Mouse (Mus musculus) kidney, postnatal 0 days (tissue): ENCODE results near the gene Gm20538. TPM values are rescaled to one million over a fixed set of nuclear protein-coding genes. Genes with fewer than 3 reads are reported as not detected.

Source experiments
- ATAC-seq: fragments of 200-750 bp; cut with Nextera tagmentation; replicated peaks from 2 replicates; pipeline ENCODE4 v1.8.0; 2017; ENCODE audit warnings: low read depth, moderate number of reproducible peaks, moderate TSS enrichment, moderate library complexity; ENCODE audit not compliant: low FRiP score
- DNase-seq: peaks from one replicate; pipeline ENCODE4 v3.0.0-alpha.2; 2016; ENCODE audit warnings: low spot score
- H3K27ac ChIP-seq: fragments of 300-500 bp; sonication (generic); 2 replicates; pipeline ENCODE4 v1.5.1; 2014; ENCODE audit warnings: mild to moderate bottlenecking
- H3K27me3 ChIP-seq: fragments of 300-500 bp; sonication (generic); 2 replicates; pipeline ENCODE4 v1.6.1; 2014; ENCODE audit warnings: low read length, mixed read lengths; ENCODE audit not compliant: insufficient read depth
- H3K36me3 ChIP-seq: fragments of 300-500 bp; sonication (generic); 2 replicates; pipeline ENCODE4 v1.6.1; 2014; ENCODE audit warnings: low read length, mixed read lengths; ENCODE audit not compliant: insufficient read depth
- H3K4me1 ChIP-seq: fragments of 300-500 bp; sonication (generic); replicated peaks from 2 replicates; pipeline ENCODE4 v1.6.1; 2014; ENCODE audit warnings: antibody characterized with exemption, low read length, mixed read lengths; ENCODE audit not compliant: insufficient read depth
- H3K4me2 ChIP-seq: fragments of 300-500 bp; sonication (generic); 2 replicates; pipeline ENCODE4 v1.6.1; 2014; ENCODE audit warnings: mild to moderate bottlenecking, low read length, moderate library complexity, mixed read lengths
- H3K4me3 ChIP-seq: fragments of 300-500 bp; sonication (generic); replicated peaks from 2 replicates; pipeline ENCODE4 v1.5.1; 2014; ENCODE audit warnings: low read depth, low read length
- H3K9ac ChIP-seq: fragments of 300-500 bp; sonication (generic); 2 replicates; pipeline ENCODE4 v1.6.1; 2014; ENCODE audit warnings: low read depth, low read length
- H3K9me3 ChIP-seq: fragments of 300-500 bp; sonication (generic); replicated peaks from 2 replicates; pipeline ENCODE4 v1.6.1; 2016; ENCODE audit warnings: low read length, inconsistent platforms, mixed read lengths
- CTCF ChIP-seq: IDR thresholded peaks from 2 replicates; pipeline ENCODE4 v1.5.1; 2016; ENCODE audit warnings: antibody characterized with exemption, low read depth, mild to moderate bottlenecking, moderate library complexity
- WGBS: fragments of 180-500 bp; shearing (Covaris S2); extraction: QIAGEN DNeasy Blood & Tissue Kit; methylation state at CpG from one replicate; pipeline ENCODE4 v1.1.7; 2014; 5-methylcytosine and 5-hydroxymethylcytosine counted together
- polyA plus RNA-seq: library from polyadenylated mRNA; unstranded; fragments of >200 nt; fragmentation: Nextera tagmentation; extraction: Ambion mirVana; gene quantifications from 2 replicates; pipeline ENCODE4 v1.2.1, GENCODE M21; 2015

Gene Gm20538
- 1.2 TPM in 1 of 2 replicates, not detected in the other for polyA plus RNA-seq

GRCm38 (mm10) chr19:44552731-44553130 is at the start of gene Gm20538:
Gene Gm20538 (minus strand): TSS chr19:44552831.
- no peak within 1 kb of the TSS for H3K4me3 ChIP-seq
- 94% methylated on average over 4 of the region's 4 CpGs for WGBS
- no peak for ATAC-seq
- DNase-seq: no peak
- H3K9me3 ChIP-seq: no peaks in the 10 kb centered on the region
- no peak within 1 kb of the TSS for H3K9ac ChIP-seq
- H3K4me2 ChIP-seq: peak within 1 kb of the TSS; percentile 84
- TF ChIP-seq CTCF: no peak
- no peak within 1 kb of the TSS for H3K27ac ChIP-seq
- no peaks in the 10 kb centered on the region; the same call in 1 of the 2 replicates for H3K4me1 ChIP-seq
- H3K27me3 ChIP-seq: no peaks in the 10 kb centered on the region
- H3K36me3 ChIP-seq: peaks cover 35% of the 10 kb centered on the region

GRCm38 (mm10) chr19:44594180-44594579 is 41.5 kb upstream of the Gm20538 start:
- H3K4me2 ChIP-seq: no peak overlapping the region
- no peak for TF ChIP-seq CTCF
- H3K4me1 ChIP-seq: no peaks in the 10 kb centered on the region
- H3K4me3 ChIP-seq: no peak overlapping the region
- no peaks in the 10 kb centered on the region for H3K9me3 ChIP-seq
- no peak overlapping the region for H3K27ac ChIP-seq
- no peaks in the 10 kb centered on the region for H3K27me3 ChIP-seq
- WGBS: 92% methylated on average over 14 of the region's 14 CpGs
- H3K9ac ChIP-seq: no peak overlapping the region
- ATAC-seq (no peak), DNase-seq (no peak)
- no peaks in the 10 kb centered on the region for H3K36me3 ChIP-seq

GRCm38 (mm10) chr19:44591638-44592037 is 39.0 kb upstream of the Gm20538 start:
- Histone ChIP-seq H3K9ac (no peak overlapping the region), H3K4me1 (no peaks in the 10 kb centered on the region), H3K36me3 (no peaks in the 10 kb centered on the region), H3K9me3 (no peaks in the 10 kb centered on the region), H3K27me3 (no peaks in the 10 kb centered on the region), H3K4me2 (no peak overlapping the region), H3K27ac (no peak overlapping the region), H3K4me3 (no peak overlapping the region)
- WGBS: 66% methylated on average over 6 of the region's 6 CpGs
- DNase-seq: no peak
- no peak for TF ChIP-seq CTCF
- no peak for ATAC-seq

GRCm38 (mm10) chr19:44590992-44591391 is 38.4 kb upstream of the Gm20538 start:
- TF ChIP-seq CTCF: no peak
- H3K9ac ChIP-seq: no peak overlapping the region
- H3K27me3 ChIP-seq: no peaks in the 10 kb centered on the region
- H3K4me3 ChIP-seq: no peak overlapping the region
- no peak overlapping the region for H3K27ac ChIP-seq
- ATAC-seq (no peak), DNase-seq (no peak)
- no peaks in the 10 kb centered on the region for H3K36me3 ChIP-seq
- H3K4me2 ChIP-seq: no peak overlapping the region
- H3K9me3 ChIP-seq: no peaks in the 10 kb centered on the region
- H3K4me1 ChIP-seq: no peaks in the 10 kb centered on the region
- WGBS: 75% methylated on average over 18 of the region's 18 CpGs

- H3K9ac ChIP-seq: no peak overlapping the region
- 36% methylated on average over 7 of the region's 7 CpGs for WGBS
These were observed 37.1 kb upstream of the Gm20538 start for GRCm38 (mm10) chr19:44589591-44590223.

GRCm38 (mm10) chr19:44588036-44588435 is 35.4 kb upstream of the Gm20538 start:
- ATAC-seq: no peak
- TF ChIP-seq CTCF: no peak
- 51% methylated on average over 4 of the region's 4 CpGs for WGBS

More at GRCm38 (mm10) chr19:44589591-44590223, 37.1 kb upstream of the Gm20538 start:
- Histone ChIP-seq H3K4me3 (no peak overlapping the region), H3K9me3 (no peaks in the 10 kb centered on the region), H3K27ac (no peak overlapping the region), H3K4me1 (no peaks in the 10 kb centered on the region), H3K4me2 (no peak overlapping the region), H3K27me3 (no peaks in the 10 kb centered on the region), H3K36me3 (no peaks in the 10 kb centered on the region)
- no peak for TF ChIP-seq CTCF
- no peak; the same call in 1 of the 2 replicates for ATAC-seq
- no peak for DNase-seq

More at GRCm38 (mm10) chr19:44588036-44588435, 35.4 kb upstream of the Gm20538 start:
- Histone ChIP-seq H3K4me2 (no peak overlapping the region), H3K9me3 (no peaks in the 10 kb centered on the region), H3K27ac (no peak overlapping the region), H3K4me3 (no peak overlapping the region), H3K36me3 (no peaks in the 10 kb centered on the region), H3K27me3 (no peaks in the 10 kb centered on the region), H3K9ac (no peak overlapping the region), H3K4me1 (no peaks in the 10 kb centered on the region)
- DNase-seq: no peak
